Mouse (Mus musculus): ENCODE results near the gene Syt14.
A peak's percentile ranks its signal among the peaks of the same experiment; 100 is the strongest.

Gene Syt14

GRCm38 (mm10) chr1:193035371-193036238 lies at the start of gene Syt14:
Syt14 (minus strand) TSS chr1:193035775.
- DNase-seq (ENCODE audit: low spot score in 2 of 2): no peak

DNA sequence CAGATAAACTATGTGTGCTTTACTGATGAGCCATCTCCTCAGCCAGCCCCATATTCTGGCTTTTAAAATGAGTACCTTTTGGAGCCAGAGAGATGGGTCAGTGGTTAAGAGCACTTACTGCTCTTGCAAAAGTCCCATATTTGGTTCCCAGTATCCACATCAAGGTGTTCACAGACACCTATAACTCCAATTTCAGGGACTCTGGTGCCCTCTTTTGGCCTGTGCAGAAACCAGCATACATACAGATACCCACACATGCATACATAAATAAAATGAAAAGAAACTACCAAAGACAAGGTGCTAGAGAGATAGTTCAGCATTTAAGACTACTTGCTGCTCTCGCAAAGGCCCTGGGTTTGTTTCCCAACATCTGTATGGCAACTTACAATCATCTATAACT lies 48.4 kb upstream of the Syt14 start:
- DNase-seq (ENCODE audit: low spot score in 2 of 2): no peak

DNA sequence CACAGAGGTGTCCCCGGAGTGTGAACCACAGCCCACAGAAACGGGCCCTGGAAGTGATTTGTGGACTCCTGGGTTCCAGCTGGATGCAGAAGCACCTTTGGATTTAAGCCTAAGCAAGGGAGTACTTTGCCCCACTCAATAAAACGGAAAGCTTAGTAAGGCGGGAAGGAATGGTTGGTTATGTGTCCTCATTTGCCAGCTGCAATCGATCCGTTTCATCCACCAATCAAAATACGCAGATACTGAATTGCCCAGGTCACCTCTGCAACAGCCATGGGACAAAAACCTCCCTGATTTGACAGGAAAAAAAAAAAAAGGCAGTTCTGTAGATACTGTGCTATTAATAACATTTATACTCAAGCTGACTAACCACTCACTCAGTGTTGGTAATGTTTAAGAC lies 47.5 kb upstream of the Syt14 start:
- DNase-seq (ENCODE audit: low spot score in 2 of 2): no peak

DNA sequence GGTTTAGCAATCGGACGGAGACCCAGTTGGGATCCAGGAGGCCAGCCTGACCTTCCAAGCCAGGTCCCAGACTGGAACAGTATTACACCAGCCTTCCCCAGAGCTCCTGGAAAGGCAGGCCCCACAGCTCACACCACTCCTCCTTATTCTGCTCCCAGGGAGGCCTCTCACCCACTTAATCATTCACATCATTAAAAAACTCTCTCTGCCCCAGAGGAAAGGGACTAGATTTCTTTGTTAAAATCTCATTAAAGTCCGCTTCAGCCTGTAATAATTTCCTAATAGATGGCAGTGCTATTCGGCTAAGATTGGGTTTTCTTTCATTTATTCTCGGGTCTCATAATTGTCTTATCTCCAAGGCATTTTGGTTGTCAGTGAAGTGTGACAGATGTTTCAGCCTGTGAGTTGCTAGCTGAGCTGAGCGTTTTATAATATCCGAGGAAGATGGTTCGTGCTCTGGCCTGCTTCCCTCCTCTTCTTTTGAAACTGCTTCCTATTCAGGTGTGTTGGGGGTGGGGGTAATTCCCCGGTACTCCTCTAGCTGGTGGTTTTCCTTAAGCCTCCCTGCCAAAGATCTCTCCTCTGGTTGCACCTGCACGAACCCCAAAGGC lies 46.8 kb upstream of the Syt14 start:
- no peak for DNase-seq (ENCODE audit: low spot score in 2 of 2)

- no peak for DNase-seq (ENCODE audit: low spot score in 2 of 2)
These were observed 27.0 kb upstream of the Syt14 start for GRCm38 (mm10) chr1:193062618-193063017.

DNA sequence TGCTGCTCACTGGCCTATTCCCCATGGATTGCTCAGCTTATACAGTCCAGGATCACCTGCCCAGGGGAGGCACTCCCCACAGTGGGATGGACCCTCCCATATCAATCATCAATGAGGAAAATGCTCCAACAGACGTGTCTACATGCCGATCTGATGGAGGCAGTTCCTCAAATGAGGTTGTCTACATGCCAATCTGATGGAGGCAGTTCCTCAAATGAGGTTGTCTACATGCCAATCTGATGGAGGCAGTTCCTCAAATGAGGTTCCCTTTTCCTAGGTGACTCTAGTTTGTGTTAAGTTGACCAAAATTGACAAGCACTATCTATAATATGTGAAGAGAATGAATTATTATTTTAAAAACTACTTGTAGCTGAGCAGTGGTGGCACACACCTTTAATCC lies 24.6 kb upstream of the Syt14 start:
- DNase-seq (ENCODE audit: low spot score in 2 of 2): no peak

DNA sequence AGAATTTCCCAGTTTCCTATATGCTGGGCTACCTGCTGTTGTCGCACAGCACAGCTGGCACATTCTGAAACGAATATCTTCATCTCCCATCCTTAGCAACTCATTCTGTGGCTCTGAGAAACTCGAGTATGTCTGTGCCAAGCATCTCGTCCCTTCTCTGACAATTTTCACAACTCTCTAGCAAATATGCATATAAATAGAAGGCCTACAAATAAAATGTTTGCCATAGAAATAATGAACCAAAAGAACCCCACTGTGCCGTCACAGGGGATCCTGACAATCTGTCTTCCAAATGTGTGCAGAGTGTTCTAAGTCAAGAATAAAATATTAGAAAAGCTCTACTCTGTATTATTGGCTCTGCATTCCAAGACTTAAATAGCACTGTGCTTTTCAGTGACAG lies 24.0 kb upstream of the Syt14 start:
- DNase-seq (ENCODE audit: low spot score in 2 of 2): no peak

GRCm38 (mm10) chr1:193054401-193054800 lies 18.8 kb upstream of the Syt14 start:
- DNase-seq (ENCODE audit: low spot score in 2 of 2): no peak

GRCm38 (mm10) chr1:193053065-193053464 lies 17.5 kb upstream of the Syt14 start:
- DNase-seq (ENCODE audit: low spot score in 2 of 2): no peak

DNA sequence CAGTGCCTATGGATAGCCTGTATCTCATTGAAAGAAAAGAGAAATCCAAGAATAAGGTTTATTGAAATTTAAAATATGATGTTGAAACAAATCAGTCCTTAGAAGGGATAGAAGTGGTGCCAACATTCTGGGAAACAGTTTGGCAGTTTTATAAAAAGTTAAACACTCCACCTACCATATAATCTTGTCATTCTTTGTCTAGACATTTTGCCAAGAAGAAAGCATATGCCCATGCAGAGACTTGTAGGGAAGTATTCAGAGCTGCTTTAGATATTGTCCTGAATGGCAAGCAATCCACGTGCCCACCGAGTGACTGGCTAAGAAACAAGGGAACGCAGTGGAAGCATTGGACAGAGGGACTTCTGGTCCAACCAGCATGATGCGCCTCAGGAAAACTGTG lies 12.0 kb upstream of the Syt14 start:
- no peak for DNase-seq (ENCODE audit: low spot score in 2 of 2)

GRCm38 (mm10) chr1:193042760-193043295 lies 7.3 kb upstream of the Syt14 start:
- no peak for DNase-seq (ENCODE audit: low spot score in 2 of 2)

- no peak for DNase-seq (ENCODE audit: low spot score in 2 of 2)
These were observed 614 bp downstream of the Syt14 start for GRCm38 (mm10) chr1:193034951-193035370.

- DNase-seq (ENCODE audit: low spot score in 2 of 2): no peak
These were observed 11.3 kb downstream of the Syt14 start for GRCm38 (mm10) chr1:193024311-193024710.

GRCm38 (mm10) chr1:193012351-193012750 lies 23.2 kb downstream of the Syt14 start:
- DNase-seq (ENCODE audit: low spot score in 2 of 2): no peak

DNA sequence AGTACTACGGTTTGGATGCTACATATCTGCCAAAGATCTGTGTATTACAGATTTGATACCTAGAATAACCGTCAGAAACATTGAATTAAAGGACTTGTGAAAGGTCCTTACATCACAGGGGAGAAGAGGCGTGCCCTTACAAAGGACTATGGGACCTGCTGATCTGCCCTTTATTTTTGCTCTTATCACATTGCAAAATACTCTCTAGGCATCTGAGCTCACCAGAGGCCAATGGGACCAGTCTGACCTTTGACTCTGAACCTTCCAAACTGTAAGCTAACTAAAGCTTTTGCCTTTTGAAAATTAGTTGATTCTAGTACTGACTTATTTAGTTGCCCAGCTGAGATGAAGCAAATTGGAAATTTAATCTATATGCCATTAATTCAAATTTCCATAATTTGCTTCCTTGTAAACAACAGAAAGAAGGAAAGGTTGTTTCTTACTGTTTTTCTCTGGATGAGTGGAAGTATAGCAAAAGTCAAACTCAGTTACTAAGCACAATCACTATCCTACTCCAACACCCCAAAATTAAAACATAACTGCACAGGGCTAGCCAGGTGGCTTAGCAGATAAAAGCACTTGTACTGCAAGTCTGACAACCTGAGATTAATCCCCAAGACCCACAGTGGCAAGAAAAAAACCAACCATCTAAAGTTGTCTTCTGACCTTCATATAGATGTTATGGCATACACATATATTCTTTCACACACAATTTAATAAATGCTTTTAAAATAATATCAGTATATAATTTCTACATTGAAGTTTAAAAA lies 24.4 kb downstream of the Syt14 start:
- no peak for DNase-seq (ENCODE audit: low spot score in 2 of 2)

DNA sequence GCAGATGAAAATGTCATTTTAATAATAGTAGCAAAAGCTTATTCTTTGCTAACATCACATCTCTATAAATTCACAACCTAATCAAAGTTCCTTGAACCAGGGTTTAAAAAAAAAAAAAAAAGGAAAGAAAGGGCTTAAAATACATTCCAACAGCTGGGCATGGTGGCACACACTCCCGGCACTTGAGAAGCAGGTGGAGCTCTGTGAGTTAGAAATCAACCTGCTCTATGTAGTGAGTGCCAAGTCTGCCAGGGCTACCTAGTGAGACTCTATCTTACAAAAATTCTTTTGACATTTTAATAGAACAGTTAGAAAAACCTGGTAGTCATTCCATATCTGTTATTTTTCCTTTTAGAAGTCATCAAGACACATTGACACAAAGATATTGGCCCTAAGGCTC lies 31.0 kb downstream of the Syt14 start:
- DNase-seq (ENCODE audit: low spot score in 2 of 2): no peak

DNA sequence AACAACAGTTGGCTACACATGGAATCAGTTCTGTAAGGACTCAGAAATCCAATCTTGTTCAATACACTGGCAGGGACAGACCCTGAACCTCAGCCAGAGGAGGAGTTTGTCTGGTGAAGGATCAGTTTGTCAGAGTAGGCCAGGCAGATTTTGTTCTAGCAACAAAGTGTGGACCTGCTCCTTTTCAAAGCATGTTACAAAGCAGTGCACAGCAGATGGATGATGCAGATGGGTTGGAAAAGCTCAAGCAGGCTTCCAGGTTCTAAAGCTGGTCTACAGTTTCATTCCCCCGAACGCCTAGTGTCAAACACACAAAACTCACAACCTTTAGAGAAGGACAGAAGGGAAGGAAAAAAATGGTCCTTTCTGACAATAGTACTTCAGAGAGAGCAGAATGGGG lies 31.6 kb downstream of the Syt14 start:
- no peak for DNase-seq (ENCODE audit: low spot score in 2 of 2)

GRCm38 (mm10) chr1:193002307-193002706 lies 33.3 kb downstream of the Syt14 start:
- no peak for DNase-seq (ENCODE audit: low spot score in 2 of 2)

GRCm38 (mm10) chr1:193001587-193001986 lies 34.0 kb downstream of the Syt14 start:
- DNase-seq (ENCODE audit: low spot score in 2 of 2): no peak

DNA sequence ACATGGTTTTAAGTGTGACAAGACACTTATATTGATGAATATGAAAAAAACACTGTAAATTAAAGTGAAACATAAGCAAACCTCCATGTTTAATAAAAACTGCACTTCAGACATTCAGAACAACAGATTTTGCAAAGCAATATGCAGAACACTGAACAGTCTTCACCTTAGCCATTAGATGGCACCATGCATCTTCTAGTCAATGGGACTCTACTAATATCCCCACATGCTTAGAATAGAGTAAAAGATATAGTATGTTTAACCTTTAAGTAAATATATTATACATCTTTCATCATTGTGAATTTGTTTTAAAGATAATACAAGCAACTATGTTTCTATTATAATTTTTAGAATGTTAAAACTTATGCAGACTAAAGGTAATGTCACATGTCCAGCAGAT lies 34.7 kb downstream of the Syt14 start:
- DNase-seq (ENCODE audit: low spot score in 2 of 2): peak in 1 of 2 experiments; percentile 3

DNA sequence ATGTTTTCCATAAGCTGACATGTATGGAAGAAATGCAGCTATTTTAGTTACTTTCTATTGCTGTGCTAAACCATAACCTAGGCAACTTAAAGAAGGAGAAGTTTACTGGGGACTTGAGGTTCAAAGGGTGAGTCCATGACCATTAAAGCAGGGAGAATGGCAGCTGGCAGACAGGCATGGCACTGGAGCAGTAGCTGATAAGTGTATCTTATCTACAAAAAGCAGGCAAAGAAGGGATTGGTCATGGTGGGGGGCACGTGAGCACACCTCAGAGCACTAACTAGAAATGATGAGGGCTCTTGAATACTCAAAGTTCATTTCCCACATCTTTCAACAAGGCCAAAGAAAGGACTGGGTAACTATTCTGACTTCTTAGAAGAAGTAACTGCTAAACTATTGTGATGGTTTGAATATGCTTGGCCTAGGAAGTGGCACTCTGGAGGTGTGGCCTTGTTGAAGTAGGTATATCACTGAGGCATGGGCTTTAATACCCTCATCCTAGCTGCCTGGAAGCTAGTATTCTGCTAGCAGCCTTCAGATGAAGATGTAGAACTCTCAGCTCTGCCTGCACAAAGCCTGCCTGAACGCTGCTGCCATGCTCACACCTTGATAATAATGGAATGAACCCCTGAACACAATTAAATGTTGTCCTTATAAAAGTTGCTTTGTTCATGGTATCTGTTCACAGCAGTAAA lies 41.2 kb downstream of the Syt14 start:
- no peak for DNase-seq (ENCODE audit: low spot score in 2 of 2)

DNA sequence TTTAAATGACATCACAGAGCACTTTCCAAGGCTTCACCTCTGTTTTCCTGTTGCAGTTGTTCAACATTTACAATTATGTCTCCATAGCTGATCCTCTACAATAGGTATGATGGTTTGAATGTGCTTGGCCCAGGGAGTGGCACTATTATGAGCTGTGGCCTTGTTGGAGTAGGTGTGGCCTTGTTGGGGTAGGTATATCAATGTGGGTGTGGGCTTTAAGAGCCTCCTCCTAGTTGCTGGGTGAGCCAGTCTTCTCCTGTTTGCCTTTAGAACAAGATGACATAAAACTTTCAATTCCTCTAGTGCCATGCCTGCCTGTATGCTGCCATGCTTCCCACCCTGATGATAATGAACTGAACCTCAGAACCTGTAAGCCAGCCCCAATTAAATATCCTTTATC lies 42.1 kb downstream of the Syt14 start:
- no peak for DNase-seq (ENCODE audit: low spot score in 2 of 2)
